Mouse (Mus musculus) v-Abl transformed pro-B cells (cell line): ENCODE measurements around the gene Slc4a2.

Source experiments
- in situ Hi-C, 2 experiments: fragments of 400-800 bp; cut with MboI; formaldehyde crosslinking; loops; one replicate each; pipeline ENCODE4 v1.15.1; 2025; ENCODE audit not compliant: unreplicated experiment in 2 of 2

Slc4a2 gene

GRCm38 (mm10) chr5:24451264-24452029, 27.8 kb downstream of the Slc4a2 start:
- in situ Hi-C loops, result loop anchor here in 1 of 2 experiments (10.0 kb wide), 1 partner anchor 607 kb away; the partner anchor contains the start of gene Tomm7

GRCm38 (mm10) chr5:24452030-24452690, 28.5 kb downstream of the Slc4a2 start, which contains the start of gene Agap3:
Gene Agap3, plus strand, starts transcription at chr5:24452177.
- in situ Hi-C loops, result loop anchor here in 1 of 2 experiments (10.0 kb wide), 1 partner anchor 607 kb away; the partner anchor contains the start of gene Tomm7

GRCm38 (mm10) chr5:24452691-24453233, 29.1 kb downstream of the Slc4a2 start:
- in situ Hi-C loops, result loop anchor here in 1 of 2 experiments (10.0 kb wide), 1 partner anchor 608 kb away; the partner anchor contains the start of gene Tomm7

GRCm38 (mm10) chr5:24453283-24453984, 29.8 kb downstream of the Slc4a2 start:
- in situ Hi-C loops, result loop anchor here in 1 of 2 experiments (10.0 kb wide), 1 partner anchor 609 kb away; the partner anchor contains the start of gene Tomm7

GRCm38 (mm10) chr5:24453985-24454303, 30.3 kb downstream of the Slc4a2 start:
- in situ Hi-C loops, result loop anchor here in 1 of 2 experiments (10.0 kb wide), 1 partner anchor 609 kb away; the partner anchor contains the start of gene Tomm7

- in situ Hi-C loops, result loop anchor here in 1 of 2 experiments (5.0 to 10.0 kb wide), 2 partner anchors 33 to 610 kb away; partner anchors contain the start of genes Cdk5, Slc4a2 and Tomm7
Measured at GRCm38 (mm10) chr5:24455076-24455475, 31.4 kb downstream of the Slc4a2 start.

GRCm38 (mm10) chr5:24455613-24456012, 32.0 kb downstream of the Slc4a2 start:
- in situ Hi-C loops, result loop anchor here in 1 of 2 experiments (5.0 to 10.0 kb wide), 2 partner anchors 33 to 611 kb away; partner anchors contain the start of genes Cdk5, Slc4a2 and Tomm7

GRCm38 (mm10) chr5:24466762-24467161, 43.1 kb downstream of the Slc4a2 start:
- in situ Hi-C loops, result loop anchor here in 1 of 2 experiments (5.0 kb wide), 1 partner anchor 204 kb away; no protein-coding TSS in a partner anchor

- in situ Hi-C loops, result loop anchor here (5.0 kb wide), 2 partner anchors 53 to 208 kb away; no protein-coding TSS in a partner anchor
Measured at GRCm38 (mm10) chr5:24470600-24470999, 47.0 kb downstream of the Slc4a2 start.

- in situ Hi-C loops, result loop anchor here (5.0 kb wide), 2 partner anchors 56 to 211 kb away; no protein-coding TSS in a partner anchor
Measured at GRCm38 (mm10) chr5:24472884-24473619, 49.4 kb downstream of the Slc4a2 start.

- in situ Hi-C loops, result loop anchor here (5.0 kb wide), 2 partner anchors 57 to 212 kb away; no protein-coding TSS in a partner anchor
Measured at GRCm38 (mm10) chr5:24474025-24474722, 50.5 kb downstream of the Slc4a2 start.

GRCm38 (mm10) chr5:24474723-24475261, 51.2 kb downstream of the Slc4a2 start:
- in situ Hi-C loops, result loop anchor here (5.0 to 25.0 kb wide), 3 partner anchors 57 to 312 kb away; partner anchors contain the start of gene Nupl2 (in 1 of the 2)

- in situ Hi-C loops, result loop anchor here in 1 of 2 experiments (25.0 kb wide), 1 partner anchor 313 kb away; the partner anchor contains the start of gene Nupl2
Measured at GRCm38 (mm10) chr5:24475476-24476241, 52.0 kb downstream of the Slc4a2 start.

- in situ Hi-C loops, result loop anchor here in 1 of 2 experiments (25.0 kb wide), 1 partner anchor 316 kb away; the partner anchor contains the start of gene Nupl2
Measured at GRCm38 (mm10) chr5:24477909-24478308, 54.3 kb downstream of the Slc4a2 start.

GRCm38 (mm10) chr5:24481647-24482046, 58.0 kb downstream of the Slc4a2 start:
- in situ Hi-C loops, result loop anchor here in 1 of 2 experiments (25.0 kb wide), 1 partner anchor 319 kb away; the partner anchor contains the start of gene Nupl2

GRCm38 (mm10) chr5:24482247-24483079, 58.8 kb downstream of the Slc4a2 start:
- in situ Hi-C loops, result loop anchor here in 1 of 2 experiments (25.0 kb wide), 1 partner anchor 320 kb away; the partner anchor contains the start of gene Nupl2
